Comparison of ENCODE assay signal across 10 mouse cellular contexts in the genomic region with DNA sequence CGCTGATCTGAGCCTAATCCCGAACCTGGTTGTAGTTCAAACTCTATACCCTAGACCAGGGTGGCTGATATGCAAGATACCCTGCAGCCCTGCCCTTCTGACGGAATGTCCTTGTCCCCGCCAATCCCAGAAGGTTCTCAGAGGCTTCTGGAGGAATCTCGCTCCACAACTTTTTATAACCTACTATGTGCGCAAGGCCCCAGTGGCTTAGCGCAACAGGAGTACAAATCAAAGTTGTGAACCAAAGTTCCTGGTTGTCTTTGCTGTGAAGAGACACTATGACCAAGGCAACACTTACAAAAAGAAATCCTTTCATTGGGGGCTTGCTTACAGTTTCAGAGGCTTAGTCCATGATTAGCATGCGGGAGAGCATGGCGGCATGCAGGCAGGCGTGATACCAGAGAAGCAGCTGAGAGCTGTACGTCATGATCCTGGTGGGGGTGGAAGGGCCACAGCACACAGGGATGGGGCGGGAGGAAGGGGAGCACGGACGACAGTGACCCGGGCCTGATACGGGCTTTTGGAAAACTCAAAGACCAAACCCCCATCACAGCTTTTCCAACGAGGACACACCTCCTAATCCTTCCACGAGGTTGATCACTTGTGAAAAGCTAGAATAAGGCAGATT. TPM values are rescaled to one million over a fixed set of nuclear protein-coding genes. Genes with fewer than 3 reads are reported as not detected.
DNase-seq lines count a peak whose midpoint lies in the region; ATAC-seq and TF ChIP-seq lines count a peak whose summit lies in the region.
"Had no signal": no experiment of that assay in that cellular context is flagged by ENCODE, and none has a peak within 500 bp of the region (broad histone marks: within the 10 kb centered on the region; RNA-seq: fewer than 3 reads in every experiment).

No protein-coding gene starts in this region.

- TF ChIP-seq CTCF in E14TG2a.4 (conservative IDR thresholded peaks at IDR 0.05; ENCODE audit: low read length), result no peak

- H3K27ac ChIP-seq in heart, embryonic 10.5 days, result peak overlapping the region; percentile 87; the same call in 1 of the 2 replicates
- H3K27ac ChIP-seq in forebrain, embryonic 12.5 days, result no peak overlapping the region
- H3K27ac ChIP-seq in limb, embryonic 15.5 days, result no peak overlapping the region

- H3K9me3 ChIP-seq in heart, embryonic 10.5 days, result no peaks in the 10 kb centered on the region
- no peaks in the 10 kb centered on the region for H3K9me3 ChIP-seq in E14TG2a.4 (ENCODE audit: low read length)
- no peaks in the 10 kb centered on the region for H3K9me3 ChIP-seq in forebrain, embryonic 12.5 days
- H3K9me3 ChIP-seq in limb, embryonic 15.5 days, result no peaks in the 10 kb centered on the region

- H3K4me3 ChIP-seq in heart, embryonic 10.5 days, result peak overlapping the region; percentile 95
- H3K4me3 ChIP-seq in E14TG2a.4 (replicated peaks; ENCODE audit: low read length), result peak overlapping the region; percentile 100
- peak overlapping the region; percentile 96 for H3K4me3 ChIP-seq in forebrain, embryonic 12.5 days (replicated peaks)
- 0 out of 2 replicates have a peak overlapping the region, but pooled peaks have one; percentile 95 for H3K4me3 ChIP-seq in limb, embryonic 15.5 days

- no peak for DNase-seq in heart, embryonic 10.5 days (ENCODE audit: low spot score)
- no peak for DNase-seq in heart, postnatal 25 days (ENCODE audit: low spot score)
- no peak for DNase-seq in embryo, embryonic 11 days

- H3K9ac ChIP-seq in forebrain, embryonic 12.5 days, result no peak overlapping the region
- H3K9ac ChIP-seq in limb, embryonic 15.5 days, result no peak overlapping the region

- peaks cover 13% of the 10 kb centered on the region for H3K36me3 ChIP-seq in heart, embryonic 10.5 days
- H3K36me3 ChIP-seq in E14TG2a.4 (ENCODE audit: insufficient read depth, low read length), result peaks cover 23% of the 10 kb centered on the region
- peaks cover 14% of the 10 kb centered on the region; the same call in 1 of the 2 replicates for H3K36me3 ChIP-seq in forebrain, embryonic 12.5 days (replicated peaks)
- H3K36me3 ChIP-seq in limb, embryonic 15.5 days, result peaks cover 14% of the 10 kb centered on the region

- H3K27me3 ChIP-seq in heart, embryonic 10.5 days (ENCODE audit: insufficient read depth, poor library complexity, severe bottlenecking), result no peaks in the 10 kb centered on the region
- H3K27me3 ChIP-seq in E14TG2a.4 (ENCODE audit: insufficient read depth, low read length), result no peaks in the 10 kb centered on the region
- H3K27me3 ChIP-seq in forebrain, embryonic 12.5 days, result no peaks in the 10 kb centered on the region
- H3K27me3 ChIP-seq in limb, embryonic 15.5 days, result no peaks in the 10 kb centered on the region

- intact Hi-C loops in heart, postnatal 25 days (cut with DNase I), result loop anchor here (5.0 kb wide), 2 partner anchors 59 to 116 kb away; partner anchors contain the start of genes Sdhb and Szrd1

- 72% methylated on average over 18 of the region's 18 CpGs for WGBS in heart, embryonic 10.5 days
- 71% methylated on average over 18 of the region's 18 CpGs for WGBS in forebrain, embryonic 12.5 days
- 71% methylated on average over 18 of the region's 18 CpGs for WGBS in limb, embryonic 15.5 days

- H3K4me2 ChIP-seq in forebrain, embryonic 12.5 days, result no peak overlapping the region
- H3K4me2 ChIP-seq in limb, embryonic 15.5 days, result 0 out of 2 replicates have a peak overlapping the region, but pooled peaks have one; percentile 90

- peak; percentile 42; the same call in 1 of the 2 replicates for ATAC-seq in forebrain, embryonic 12.5 days (ENCODE audit: low FRiP score)
- ATAC-seq in limb, embryonic 15.5 days (ENCODE audit: insufficient number of reproducible peaks, low FRiP score, low TSS enrichment, low read depth), result no peak
- no peak for ATAC-seq in frontal cortex, adult (ENCODE audit: low TSS enrichment)
- no peak for ATAC-seq in erythroid progenitor cell, adult 5-6 weeks (replicated peaks; ENCODE audit: low FRiP score, poor library complexity, severe bottlenecking)

- peaks cover 23% of the 10 kb centered on the region for H3K4me1 ChIP-seq in heart, embryonic 10.5 days
- peaks cover 34% of the 10 kb centered on the region for H3K4me1 ChIP-seq in E14TG2a.4 (replicated peaks; ENCODE audit: low read depth, low read length)
- H3K4me1 ChIP-seq in forebrain, embryonic 12.5 days, result peaks cover 16% of the 10 kb centered on the region
- H3K4me1 ChIP-seq in limb, embryonic 15.5 days, result peaks cover 23% of the 10 kb centered on the region

RNA-seq across cellular contexts. Expression of gene Necap2, which starts 0.5 kb away (rescaled TPM):
- polyA plus RNA-seq in heart, embryonic 10.5 days (2016; fragmentation: Nextera tagmentation; extraction: Ambion mirVana), result 41.9 and 53.4 TPM in 2 replicates
- total RNA-seq in heart, postnatal 25 days (2021), result 10 to 100 TPM; 17.2 TPM
- 52.7 and 56.8 TPM in 2 replicates for polyA plus RNA-seq in forebrain, embryonic 12.5 days (2016; fragmentation: Nextera tagmentation; extraction: Ambion mirVana)
- polyA plus RNA-seq in limb, embryonic 15.5 days (2015; fragmentation: Nextera tagmentation; extraction: Ambion mirVana), result 95.8 and 104 TPM in 2 replicates
- 51.1 and 67.4 TPM in 2 replicates for total RNA-seq in erythroid progenitor cell, adult 5-6 weeks (2015; ENCODE audit: low replicate concordance)
- total RNA-seq in erythroid progenitor cell, adult 5-6 weeks (2017; ENCODE audit: low replicate concordance), result 45.2 and 108 TPM in 2 replicates

RNA-seq across cellular contexts. Expression of gene Spata21, which starts 9.5 kb away (rescaled TPM):
- 0.05 TPM in 1 of 2 replicates, not detected in the other for polyA plus RNA-seq in heart, embryonic 10.5 days (2016; fragmentation: Nextera tagmentation; extraction: Ambion mirVana)
- total RNA-seq in heart, postnatal 25 days (2021), result not detected
- polyA plus RNA-seq in forebrain, embryonic 12.5 days (2016; fragmentation: Nextera tagmentation; extraction: Ambion mirVana), result 0.26 TPM in 1 of 2 replicates, not detected in the other
- 0.14 and 0.36 TPM in 2 replicates for polyA plus RNA-seq in limb, embryonic 15.5 days (2015; fragmentation: Nextera tagmentation; extraction: Ambion mirVana)
- not detected in 2 replicates for total RNA-seq in erythroid progenitor cell, adult 5-6 weeks (2015; ENCODE audit: low replicate concordance)
- not detected in 2 replicates for total RNA-seq in erythroid progenitor cell, adult 5-6 weeks (2017; ENCODE audit: low replicate concordance)
- total RNA-seq: liver, adult 2 months had no signal
- polyA plus RNA-seq: heart, embryonic 14.5 days; liver, adult 2 months had no signal

RNA-seq across cellular contexts. Expression of gene Crocc, which starts 18.3 kb away (rescaled TPM):
- 4.7 and 6.4 TPM in 2 replicates for polyA plus RNA-seq in heart, embryonic 10.5 days (2016; fragmentation: Nextera tagmentation; extraction: Ambion mirVana)
- total RNA-seq in heart, postnatal 25 days (2021), result 1 to 10 TPM; 5.1 to 5.4 TPM
- polyA plus RNA-seq in forebrain, embryonic 12.5 days (2016; fragmentation: Nextera tagmentation; extraction: Ambion mirVana), result 15.4 and 17.4 TPM in 2 replicates
- polyA plus RNA-seq in limb, embryonic 15.5 days (2015; fragmentation: Nextera tagmentation; extraction: Ambion mirVana), result 4.0 and 5.8 TPM in 2 replicates
- 0.36 TPM in 1 of 2 replicates, not detected in the other for total RNA-seq in erythroid progenitor cell, adult 5-6 weeks (2015; ENCODE audit: low replicate concordance)
- 1.4 TPM in 1 of 2 replicates, not detected in the other for total RNA-seq in erythroid progenitor cell, adult 5-6 weeks (2017; ENCODE audit: low replicate concordance)
